Mouse (Mus musculus) kidney, adult 2 months (tissue): ENCODE results near the gene Ercc1.

ENCODE experiments used
- CTCF ChIP-seq: fragments of 200-500 bp; conservative IDR thresholded peaks from 2 replicates; pipeline ENCODE4 v1.5.1; 2011; ENCODE audit warnings: low read depth, mild to moderate bottlenecking, control low read depth, low read length, moderate library complexity, mixed read lengths; ENCODE audit not compliant: insufficient read depth, insufficient read length
- POLR2A ChIP-seq: fragments of 200-500 bp; IDR thresholded peaks from one replicate; pipeline ENCODE4 v1.6.1; 2011; ENCODE audit warnings: low read depth, low read length, control low read depth

- TF ChIP-seq CTCF = peak; percentile 68
- TF ChIP-seq POLR2A = no peak
Measured at GRCm38 (mm10) chr7:19369823-19370425, 25.3 kb downstream of the Ercc1 start.
